Comparison of ENCODE assay signal across 34 mouse cellular contexts in the genomic region with DNA sequence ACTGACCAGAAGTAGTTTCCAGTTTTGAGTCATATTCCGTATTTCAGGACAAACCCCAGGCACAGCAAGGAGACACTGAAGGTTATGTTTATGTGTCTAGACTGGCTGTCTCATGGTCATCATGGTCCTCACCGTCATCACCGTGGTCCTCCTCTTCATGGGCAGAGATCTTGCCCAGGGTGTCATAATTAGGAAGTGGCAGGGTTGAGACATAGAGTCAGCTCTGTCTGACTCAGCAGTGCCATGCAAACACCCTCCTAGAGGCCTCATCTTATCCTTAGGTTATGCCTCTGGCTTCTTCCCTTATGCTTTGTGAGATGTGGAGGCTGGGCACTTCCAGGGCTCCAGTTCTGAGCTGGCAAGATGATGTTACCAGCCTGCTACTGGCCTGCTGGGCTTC. TPM values are rescaled to one million over a fixed set of nuclear protein-coding genes. Genes with fewer than 3 reads are reported as not detected.
DNase-seq lines count a peak whose midpoint lies in the region; ATAC-seq lines count a peak whose summit lies in the region.
"Had no signal": no experiment of that assay in that cellular context is flagged by ENCODE, and none has a peak within 500 bp of the region (broad histone marks: within the 10 kb centered on the region; RNA-seq: fewer than 3 reads in every experiment).

No protein-coding gene starts in this region.

- peak; percentile 12 for DNase-seq in lung, postnatal 25 days (ENCODE audit: low spot score)
- no peak for DNase-seq in lung, postnatal 14 days
- no peak for DNase-seq in B cell, adult 2 months
- DNase-seq: adrenal gland, adult 8-10 months; cerebellum, adult 11-12 months; cerebellum, adult 9-11 months; heart, postnatal 36 days; kidney, adult 11 months; kidney, postnatal 14 days; layer of hippocampus, adult 9-11 months; right cerebral cortex, postnatal 4 days; thymus, adult 18-20 months; thymus, postnatal 25 days had no signal

- H3K9me3 ChIP-seq in hindbrain, embryonic 13.5 days: no peaks in the 10 kb centered on the region
- H3K9me3 ChIP-seq: forebrain, embryonic 10.5 days; liver, embryonic 15.5 days; midbrain, embryonic 15.5 days had no signal

- no peaks in the 10 kb centered on the region for H3K4me1 ChIP-seq in hindbrain, embryonic 13.5 days (replicated peaks)
- H3K4me1 ChIP-seq: embryonic facial prominence, embryonic 13.5 days; liver, embryonic 15.5 days; neural tube, embryonic 12.5 days had no signal

- H3K36me3 ChIP-seq in hindbrain, embryonic 13.5 days: no peaks in the 10 kb centered on the region
- H3K36me3 ChIP-seq: embryonic facial prominence, embryonic 13.5 days; forebrain, embryonic 10.5 days; forebrain, embryonic 15.5 days; liver, embryonic 15.5 days; midbrain, embryonic 10.5 days; midbrain, embryonic 15.5 days; neural tube, embryonic 12.5 days had no signal

- no peak overlapping the region for H3K4me2 ChIP-seq in hindbrain, embryonic 13.5 days
- H3K4me2 ChIP-seq: embryonic facial prominence, embryonic 13.5 days; forebrain, embryonic 15.5 days; heart, embryonic 11.5 days; hindbrain, embryonic 14.5 days; liver, embryonic 15.5 days; midbrain, embryonic 15.5 days; neural tube, embryonic 12.5 days had no signal

- WGBS in hindbrain, embryonic 13.5 days: 94% methylated on average over 3 of the region's 3 CpGs

- no peak overlapping the region for H3K4me3 ChIP-seq in hindbrain, embryonic 13.5 days
- H3K4me3 ChIP-seq: embryonic facial prominence, embryonic 13.5 days; forebrain, embryonic 10.5 days; forebrain, embryonic 15.5 days; liver, embryonic 15.5 days; midbrain, embryonic 10.5 days; midbrain, embryonic 15.5 days; myocyte; neural tube, embryonic 12.5 days had no signal

- peak; percentile 93 for ATAC-seq in granulocyte monocyte progenitor cell, adult 5-6 weeks (replicated peaks; ENCODE audit: poor library complexity, severe bottlenecking)
- peak; percentile 89 for ATAC-seq in megakaryocyte progenitor cell, adult 5-6 weeks (replicated peaks; ENCODE audit: poor library complexity)
- no peak for ATAC-seq in hindbrain, embryonic 13.5 days (ENCODE audit: low FRiP score)
- ATAC-seq in activated CD4-positive, CD25-positive, alpha-beta regulatory T cell, adult 4 months: no peak
- ATAC-seq: forebrain, embryonic 15.5 days; midbrain, embryonic 15.5 days had no signal

- H3K9ac ChIP-seq in hindbrain, embryonic 13.5 days: no peak overlapping the region
- H3K9ac ChIP-seq: embryonic facial prominence, embryonic 13.5 days; forebrain, embryonic 15.5 days; hindbrain, embryonic 14.5 days; liver, embryonic 15.5 days; midbrain, embryonic 15.5 days; neural tube, embryonic 12.5 days had no signal

- no peak overlapping the region for H3K27ac ChIP-seq in hindbrain, embryonic 13.5 days
- H3K27ac ChIP-seq: embryonic facial prominence, embryonic 13.5 days; forebrain, embryonic 10.5 days; forebrain, embryonic 15.5 days; hindbrain, embryonic 14.5 days; liver, embryonic 15.5 days; midbrain, embryonic 10.5 days; midbrain, embryonic 15.5 days; neural tube, embryonic 12.5 days; stomach, postnatal 0 days had no signal

- no peaks in the 10 kb centered on the region for H3K27me3 ChIP-seq in hindbrain, embryonic 13.5 days
- H3K27me3 ChIP-seq: CH12.LX; embryonic facial prominence, embryonic 13.5 days; forebrain, embryonic 15.5 days; liver, embryonic 15.5 days; midbrain, embryonic 15.5 days; neural tube, embryonic 12.5 days had no signal

RNA-seq across cellular contexts. Expression of a gene that starts 25.3 kb away (rescaled TPM):
- 34.0 and 37.2 TPM in 2 replicates for total RNA-seq in granulocyte monocyte progenitor cell, adult 5-6 weeks (2014; fragmentation: Nextera tagmentation)
- total RNA-seq in granulocyte monocyte progenitor cell, adult 5-6 weeks (2017): 34.6 and 34.8 TPM in 2 replicates
- total RNA-seq in megakaryocyte progenitor cell, adult 5-6 weeks (2015): 22.3 and 27.5 TPM in 2 replicates
- total RNA-seq in megakaryocyte progenitor cell, adult 5-6 weeks (2017): 32.7 and 35.9 TPM in 2 replicates
- 27.7 and 28.5 TPM in 2 replicates for polyA plus RNA-seq in hindbrain, embryonic 13.5 days (2015; fragmentation: Nextera tagmentation; extraction: Ambion mirVana)
- polyA plus RNA-seq in activated CD4-positive, CD25-positive, alpha-beta regulatory T cell, adult 4 months (2017; shearing (Covaris generic)): 10 to 100 TPM; 19.8 to 26.7 TPM

RNA-seq across cellular contexts. Expression of a gene that starts 48.8 kb away (rescaled TPM):
- not detected in 2 replicates for total RNA-seq in granulocyte monocyte progenitor cell, adult 5-6 weeks (2014; fragmentation: Nextera tagmentation)
- total RNA-seq in granulocyte monocyte progenitor cell, adult 5-6 weeks (2017): not detected in 2 replicates
- total RNA-seq in megakaryocyte progenitor cell, adult 5-6 weeks (2015): not detected in 2 replicates
- not detected in 2 replicates for total RNA-seq in megakaryocyte progenitor cell, adult 5-6 weeks (2017)
- polyA plus RNA-seq in hindbrain, embryonic 13.5 days (2015; fragmentation: Nextera tagmentation; extraction: Ambion mirVana): 4.6 and 4.8 TPM in 2 replicates
- under 1 TPM in 1 of 2 experiments, not detected in 1; 0.10 TPM for polyA plus RNA-seq in activated CD4-positive, CD25-positive, alpha-beta regulatory T cell, adult 4 months (2017; shearing (Covaris generic))
- total RNA-seq: CH12.LX; common myeloid progenitor, adult 5-6 weeks; heart, postnatal 36 days; liver, adult 2 months had no signal
- polyA plus RNA-seq: C2C12; kidney, embryonic 14.5 days; limb, embryonic 11.5 days; liver, adult 2 months; liver, embryonic 15.5 days; myocyte had no signal

Comparison
In these comparisons a context has a peak if more than half of its experiments do, and no peak if none do; other contexts are left out.
1. ATAC-seq: peak in granulocyte monocyte progenitor cell, adult 5-6 weeks (single experiment) and megakaryocyte progenitor cell, adult 5-6 weeks (single experiment); none in hindbrain, embryonic 13.5 days (single experiment) and activated CD4-positive, CD25-positive, alpha-beta regulatory T cell, adult 4 months (single experiment).